Mouse (Mus musculus): ENCODE measurements around the gene Tmem9b. TPM values are rescaled to one million over a fixed set of nuclear protein-coding genes. Genes with fewer than 3 reads are reported as not detected.

The Tmem9b gene
- polyA plus RNA-seq (2014; fragmentation: Nextera tagmentation; extraction: Ambion mirVana): 50.4 and 53.0 TPM in 2 replicates

DNA sequence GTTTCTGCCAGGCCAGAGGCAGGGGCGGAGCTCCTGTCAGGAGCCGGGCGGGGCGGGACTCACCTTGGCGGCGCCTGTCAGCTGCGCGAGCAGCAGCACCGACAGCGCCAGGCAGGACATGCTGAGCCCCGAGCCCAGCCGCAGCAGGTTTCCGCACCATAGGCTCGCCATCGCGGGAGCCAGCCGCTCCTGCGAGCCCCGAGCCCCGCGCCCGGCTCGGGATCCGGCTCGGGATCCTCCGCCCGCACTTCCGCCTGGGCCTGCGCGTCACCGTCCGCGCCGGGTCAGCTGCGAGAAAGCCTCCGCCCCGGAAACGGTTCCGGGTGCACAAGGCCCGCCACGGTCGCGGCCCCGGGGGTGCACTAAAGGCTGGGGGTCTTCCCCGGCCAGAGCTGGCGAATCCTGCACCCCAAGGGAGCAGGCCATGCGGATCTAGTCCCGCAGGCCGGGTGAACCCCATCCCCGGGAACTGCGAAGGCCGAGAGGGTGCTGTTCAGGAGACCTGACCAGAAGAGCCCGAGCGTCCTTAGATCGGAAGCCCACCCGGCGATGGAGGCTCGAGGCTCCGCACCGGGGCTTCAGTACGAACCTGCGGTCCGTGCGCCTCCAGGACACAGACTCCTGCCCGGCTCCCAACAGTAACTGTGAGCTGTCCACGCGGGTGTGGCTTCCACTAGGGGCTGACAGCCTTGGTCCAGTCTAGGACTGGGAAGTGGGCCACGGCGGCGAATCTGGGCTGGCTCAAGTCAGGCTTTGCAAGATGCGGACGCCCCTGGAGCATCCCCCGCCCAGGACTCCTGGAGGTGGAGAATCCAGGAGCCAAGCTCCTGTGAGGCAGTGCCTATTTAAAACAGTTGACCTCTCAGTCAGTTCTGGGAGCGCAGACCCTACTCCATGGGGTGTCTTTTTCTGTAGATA lies at the start of gene Tmem9b:
TSS of gene Tmem9b (minus strand) at position 868 of the 918 bp plus-strand sequence.
- under 1% methylated on average over 74 of the region's 74 CpGs for WGBS
- no peaks in the 10 kb centered on the region; the same call in 1 of the 2 replicates for H3K4me1 ChIP-seq (ENCODE audit: insufficient read depth)

DNA sequence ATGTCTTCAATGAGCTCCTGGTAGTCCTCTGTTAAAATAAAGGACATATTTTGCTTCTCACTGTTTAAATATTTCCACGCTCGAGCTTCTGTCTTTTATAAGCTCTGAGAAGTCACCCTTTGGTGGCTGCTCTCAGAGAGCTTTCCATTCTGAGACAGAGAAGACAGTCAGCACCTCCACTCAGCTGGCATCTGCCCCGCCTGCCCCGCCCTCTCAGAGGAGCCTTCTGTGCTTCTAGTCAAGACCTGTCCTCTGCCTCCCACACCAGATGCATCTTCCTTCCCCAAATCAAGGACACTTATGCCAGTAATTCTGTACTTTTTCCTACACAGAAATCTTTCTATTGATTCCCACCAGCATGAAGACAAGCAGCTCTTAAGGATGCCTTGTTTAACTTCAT lies 48.0 kb upstream of the Tmem9b start:
- TF ChIP-seq CTCF (IDR thresholded peaks at IDR 0.05; ENCODE audit: low read depth): no peak
- no peak for ATAC-seq (ENCODE audit: insufficient read depth)
- H3K4me3 ChIP-seq (ENCODE audit: low read depth, low read length): no peak overlapping the region
- DNase-seq: no peak
- H3K36me3 ChIP-seq (ENCODE audit: insufficient read depth): no peaks in the 10 kb centered on the region
- no peak overlapping the region for H3K9ac ChIP-seq
- H3K9me3 ChIP-seq (ENCODE audit: low read depth, low read length): no peaks in the 10 kb centered on the region
- H3K27me3 ChIP-seq (ENCODE audit: insufficient read depth, low read length): no peaks in the 10 kb centered on the region
- no peak overlapping the region for H3K27ac ChIP-seq (ENCODE audit: low read depth)
- 78% methylated on average over 4 of the region's 4 CpGs for WGBS
- 0 out of 2 replicates have a peak, but pooled peaks cover under 1% of the 10 kb centered on the region for H3K4me1 ChIP-seq (ENCODE audit: insufficient read depth)
- no peak overlapping the region for H3K4me2 ChIP-seq

More for the DNA sequence above, at the start of gene Tmem9b:
- H3K9me3 ChIP-seq (ENCODE audit: low read depth, low read length): no peaks in the 10 kb centered on the region
- H3K4me3 ChIP-seq (ENCODE audit: low read depth, low read length): peak within 1 kb of the TSS; percentile 85
- H3K27me3 ChIP-seq (ENCODE audit: insufficient read depth, low read length): no peaks in the 10 kb centered on the region
- TF ChIP-seq CTCF (IDR thresholded peaks at IDR 0.05; ENCODE audit: low read depth): peak; percentile 32; the same call in 1 of the 2 replicates
- DNase-seq (peak; percentile 90), ATAC-seq (ENCODE audit: insufficient read depth) (peak; percentile 91)
- H3K9ac ChIP-seq: peak within 1 kb of the TSS; percentile 92
- H3K36me3 ChIP-seq (ENCODE audit: insufficient read depth): no peaks in the 10 kb centered on the region
- H3K4me2 ChIP-seq: peak within 1 kb of the TSS; percentile 76
- peak within 1 kb of the TSS; percentile 75 for H3K27ac ChIP-seq (ENCODE audit: low read depth)

DNA sequence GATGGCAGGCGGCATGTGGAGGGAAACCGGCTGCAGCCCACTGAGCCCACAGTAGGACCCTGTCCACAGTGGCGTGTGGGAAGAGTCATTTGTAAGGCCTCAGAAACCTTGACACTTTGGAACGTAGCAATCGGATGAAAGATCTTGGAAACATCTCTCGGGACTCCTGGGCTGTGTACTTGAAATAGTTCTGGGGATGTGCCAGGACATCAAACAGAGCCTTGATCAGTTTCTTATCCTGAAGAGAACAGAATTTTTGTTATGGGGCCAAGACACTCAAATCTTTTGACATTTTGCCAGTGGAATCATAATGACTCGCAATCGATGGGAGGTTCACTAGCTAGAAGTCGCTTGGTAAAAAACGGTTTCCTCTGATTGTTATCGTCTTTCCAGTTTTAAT lies 46.5 kb upstream of the Tmem9b start:
- WGBS: 39% methylated on average over 11 of the region's 11 CpGs
- no peak overlapping the region for H3K4me2 ChIP-seq
- H3K4me3 ChIP-seq (ENCODE audit: low read depth, low read length): no peak overlapping the region
- TF ChIP-seq CTCF (IDR thresholded peaks at IDR 0.05; ENCODE audit: low read depth): no peak
- no peaks in the 10 kb centered on the region for H3K9me3 ChIP-seq (ENCODE audit: low read depth, low read length)
- ATAC-seq (ENCODE audit: insufficient read depth) (peak; percentile 25; the same call in 1 of the 2 replicates), DNase-seq (peak; percentile 76)
- no peaks in the 10 kb centered on the region for H3K36me3 ChIP-seq (ENCODE audit: insufficient read depth)
- no peaks in the 10 kb centered on the region for H3K27me3 ChIP-seq (ENCODE audit: insufficient read depth, low read length)
- H3K9ac ChIP-seq: no peak overlapping the region
- 0 out of 2 replicates have a peak, but pooled peaks cover 6% of the 10 kb centered on the region for H3K4me1 ChIP-seq (ENCODE audit: insufficient read depth)
- H3K27ac ChIP-seq (ENCODE audit: low read depth): no peak overlapping the region

DNA sequence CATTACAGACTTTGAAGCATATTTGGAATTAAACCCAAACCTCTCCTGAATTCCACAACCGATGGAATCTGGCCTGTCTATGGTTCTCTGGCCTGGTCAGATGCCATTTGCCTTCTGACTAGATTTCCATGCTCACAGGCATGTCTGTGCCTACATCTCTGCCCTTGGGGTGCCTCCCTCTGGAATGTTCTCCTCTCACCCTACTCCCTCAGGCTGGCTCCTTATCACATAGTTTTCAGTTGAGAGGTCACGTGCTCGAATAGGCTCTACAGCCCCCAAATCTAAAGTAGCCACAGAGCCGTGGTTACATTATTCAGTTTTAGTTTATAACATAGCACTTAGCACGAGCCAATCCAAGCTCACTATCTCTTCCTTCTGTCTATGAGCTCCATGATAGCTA lies 42.9 kb upstream of the Tmem9b start:
- H3K4me1 ChIP-seq (ENCODE audit: insufficient read depth): 0 out of 2 replicates have a peak, but pooled peaks cover 6% of the 10 kb centered on the region
- H3K9me3 ChIP-seq (ENCODE audit: low read depth, low read length): no peaks in the 10 kb centered on the region
- H3K4me3 ChIP-seq (ENCODE audit: low read depth, low read length): no peak overlapping the region
- no peak for DNase-seq
- H3K27ac ChIP-seq (ENCODE audit: low read depth): no peak overlapping the region
- no peak overlapping the region for H3K4me2 ChIP-seq
- ATAC-seq (ENCODE audit: insufficient read depth): no peak
- WGBS: 30% methylated on average over 5 of the region's 5 CpGs
- no peaks in the 10 kb centered on the region for H3K27me3 ChIP-seq (ENCODE audit: insufficient read depth, low read length)
- no peak for TF ChIP-seq CTCF (IDR thresholded peaks at IDR 0.05; ENCODE audit: low read depth)
- H3K9ac ChIP-seq: no peak overlapping the region
- no peaks in the 10 kb centered on the region for H3K36me3 ChIP-seq (ENCODE audit: insufficient read depth)

DNA sequence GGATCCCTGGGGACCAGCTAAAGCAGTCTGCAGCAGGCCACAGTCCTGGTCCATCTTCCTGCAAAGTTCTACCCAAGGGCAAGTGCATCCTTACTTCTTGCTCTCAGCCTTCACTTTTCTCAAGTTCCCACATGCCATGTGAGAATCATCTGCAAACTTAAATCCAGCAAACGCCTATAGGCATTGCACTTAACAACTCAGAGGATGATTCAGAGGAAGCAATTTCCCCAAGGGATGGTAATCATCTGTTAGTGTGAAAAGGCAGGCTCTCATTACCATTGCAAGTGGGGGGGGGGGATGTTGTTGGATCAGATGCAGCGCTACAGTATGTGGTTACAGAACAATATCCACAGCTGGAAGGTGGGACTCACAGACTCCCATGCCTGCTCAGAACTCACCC lies 41.9 kb upstream of the Tmem9b start:
- Histone ChIP-seq H3K9me3 (ENCODE audit: low read depth, low read length) (no peaks in the 10 kb centered on the region), H3K9ac (no peak overlapping the region), H3K4me1 (ENCODE audit: insufficient read depth) (0 out of 2 replicates have a peak, but pooled peaks cover 6% of the 10 kb centered on the region), H3K27me3 (ENCODE audit: insufficient read depth, low read length) (no peaks in the 10 kb centered on the region), H3K36me3 (ENCODE audit: insufficient read depth) (no peaks in the 10 kb centered on the region), H3K4me2 (no peak overlapping the region), H3K27ac (ENCODE audit: low read depth) (no peak overlapping the region), H3K4me3 (ENCODE audit: low read depth, low read length) (no peak overlapping the region)
- no peak for DNase-seq
- WGBS: 75% methylated on average over 2 of the region's 2 CpGs
- TF ChIP-seq CTCF (IDR thresholded peaks at IDR 0.05; ENCODE audit: low read depth): no peak
- ATAC-seq (ENCODE audit: insufficient read depth): no peak

DNA sequence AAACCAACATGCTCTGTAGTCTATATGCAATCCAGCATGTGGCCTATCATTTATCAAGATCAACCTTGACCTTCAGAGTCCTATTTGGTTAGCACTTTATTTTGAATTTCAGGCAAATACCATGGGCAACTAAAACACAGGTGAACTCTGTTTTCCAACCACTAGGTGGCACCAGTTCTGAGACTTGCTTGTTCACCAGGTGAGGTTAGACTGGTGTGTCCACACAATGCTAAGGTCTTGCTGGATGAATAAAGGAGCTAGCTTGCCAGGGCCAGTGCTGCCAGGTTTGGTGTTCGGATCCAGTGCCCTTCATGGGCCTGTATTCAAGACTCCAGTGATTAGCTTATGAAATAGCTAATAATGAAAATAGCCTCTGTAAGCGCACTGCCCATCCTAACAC lies 40.1 kb upstream of the Tmem9b start:
- 68% methylated on average over 2 of the region's 2 CpGs for WGBS
- peak; percentile 80 for TF ChIP-seq CTCF (IDR thresholded peaks at IDR 0.05; ENCODE audit: low read depth)
- H3K36me3 ChIP-seq (ENCODE audit: insufficient read depth): no peaks in the 10 kb centered on the region
- peak; percentile 81 for DNase-seq
- no peak overlapping the region for H3K4me3 ChIP-seq (ENCODE audit: low read depth, low read length)
- no peaks in the 10 kb centered on the region for H3K9me3 ChIP-seq (ENCODE audit: low read depth, low read length)
- H3K27me3 ChIP-seq (ENCODE audit: insufficient read depth, low read length): no peaks in the 10 kb centered on the region
- H3K9ac ChIP-seq: no peak overlapping the region
- ATAC-seq (ENCODE audit: insufficient read depth): no peak
- H3K27ac ChIP-seq (ENCODE audit: low read depth): no peak overlapping the region
- H3K4me1 ChIP-seq (ENCODE audit: insufficient read depth): 0 out of 2 replicates have a peak, but pooled peaks cover 6% of the 10 kb centered on the region
- no peak overlapping the region for H3K4me2 ChIP-seq

DNA sequence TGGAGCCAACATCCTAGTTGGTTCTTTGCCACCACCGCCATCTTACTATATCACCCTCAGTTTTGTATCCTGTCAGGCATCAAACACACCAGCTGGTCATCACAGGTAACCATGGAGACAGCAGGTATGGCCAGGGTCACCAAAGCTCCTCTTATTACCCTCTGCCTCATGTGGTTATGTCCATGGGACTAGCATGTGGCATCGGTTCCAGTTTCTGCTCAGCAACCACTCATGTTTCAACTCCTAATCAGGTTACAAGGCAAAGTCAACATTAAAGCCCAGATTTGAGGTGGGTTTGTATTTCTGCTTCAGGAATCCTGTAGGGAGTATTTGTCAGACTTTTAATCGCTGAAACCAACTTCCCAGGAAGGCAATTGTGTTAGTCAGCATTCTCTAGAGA lies 38.1 kb upstream of the Tmem9b start:
- ATAC-seq (ENCODE audit: insufficient read depth): no peak
- no peak for TF ChIP-seq CTCF (IDR thresholded peaks at IDR 0.05; ENCODE audit: low read depth)
- no peak overlapping the region for H3K27ac ChIP-seq (ENCODE audit: low read depth)

More for the DNA sequence above, 38.1 kb upstream of the Tmem9b start:
- 63% methylated on average over 3 of the region's 3 CpGs for WGBS
- H3K27me3 ChIP-seq (ENCODE audit: insufficient read depth, low read length): no peaks in the 10 kb centered on the region
- H3K9me3 ChIP-seq (ENCODE audit: low read depth, low read length): no peaks in the 10 kb centered on the region
- no peaks in the 10 kb centered on the region for H3K36me3 ChIP-seq (ENCODE audit: insufficient read depth)
- H3K4me2 ChIP-seq: no peak overlapping the region
- H3K9ac ChIP-seq: no peak overlapping the region
- H3K4me1 ChIP-seq (ENCODE audit: insufficient read depth): 0 out of 2 replicates have a peak, but pooled peaks cover 6% of the 10 kb centered on the region
- H3K4me3 ChIP-seq (ENCODE audit: low read depth, low read length): no peak overlapping the region
- DNase-seq: peak; percentile 42
